Mouse (Mus musculus): ENCODE results near the gene Fam92b.

GRCm38 (mm10) chr8:120191633-120192032 lies 14.4 kb upstream of the Fam92b start:
- no peak for TF ChIP-seq CTCF (IDR thresholded peaks at IDR 0.05; ENCODE audit: control insufficient read depth, insufficient read depth, low read length)
- TF ChIP-seq POLR2A (IDR thresholded peaks at IDR 0.05; ENCODE audit: borderline replicate concordance, control insufficient read depth, low read depth, low read length) = no peak
